Mouse (Mus musculus): ENCODE data around the gene Barx1. TPM values are rescaled to one million over a fixed set of nuclear protein-coding genes. Genes with fewer than 3 reads are reported as not detected.

The Barx1 gene
- total RNA-seq, 2 experiments from 2014 or later, result not detected

DNA sequence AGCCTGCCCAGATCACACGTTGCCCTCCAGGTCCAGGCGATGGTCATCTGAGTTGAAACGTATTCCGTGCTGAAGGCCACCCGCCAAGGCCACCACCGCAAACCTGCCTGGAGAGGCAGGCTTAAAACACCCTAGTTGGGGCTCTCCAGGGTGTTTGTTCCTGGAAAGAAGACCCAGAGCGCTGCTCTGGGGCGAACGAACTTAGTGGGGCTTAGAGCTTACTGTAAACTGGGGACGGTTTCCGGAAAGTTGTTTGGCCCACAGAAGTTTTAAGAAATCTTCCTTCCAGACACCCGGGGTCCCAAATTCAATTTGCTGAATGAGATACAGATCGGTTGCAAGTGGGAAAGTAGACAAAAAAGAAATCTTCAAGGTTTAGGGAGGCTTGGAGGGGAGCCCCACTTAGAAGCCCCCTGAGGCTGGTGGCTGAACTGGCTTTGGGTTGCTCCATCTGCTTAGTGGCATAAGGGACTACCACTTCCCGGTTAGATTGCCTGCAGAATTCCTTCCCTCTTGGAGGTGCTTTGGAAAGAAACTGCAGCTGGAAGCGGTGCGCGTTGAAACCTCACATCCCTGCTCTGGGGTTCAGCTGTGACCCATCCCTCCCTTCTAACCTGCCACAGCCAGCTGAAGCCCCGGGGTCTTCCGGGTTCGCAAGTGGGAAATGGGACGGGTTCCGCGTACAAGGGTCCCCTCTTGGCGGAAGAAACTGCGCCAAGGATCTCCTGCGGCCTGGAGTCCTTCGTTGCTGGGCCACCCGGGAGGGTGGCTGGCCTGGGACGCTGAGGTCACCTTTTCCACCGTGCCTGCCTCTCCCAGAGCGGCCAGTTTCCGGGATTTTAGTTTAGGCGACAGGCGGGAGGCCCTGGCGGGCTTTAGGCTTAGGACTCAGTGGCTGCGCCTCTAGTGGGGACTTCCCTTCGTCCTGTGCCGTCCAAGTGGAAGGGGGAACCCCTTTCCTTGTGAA, 3.3 kb upstream of the Barx1 start:
- no peak for ATAC-seq (replicated peaks; ENCODE audit: poor library complexity)

DNA sequence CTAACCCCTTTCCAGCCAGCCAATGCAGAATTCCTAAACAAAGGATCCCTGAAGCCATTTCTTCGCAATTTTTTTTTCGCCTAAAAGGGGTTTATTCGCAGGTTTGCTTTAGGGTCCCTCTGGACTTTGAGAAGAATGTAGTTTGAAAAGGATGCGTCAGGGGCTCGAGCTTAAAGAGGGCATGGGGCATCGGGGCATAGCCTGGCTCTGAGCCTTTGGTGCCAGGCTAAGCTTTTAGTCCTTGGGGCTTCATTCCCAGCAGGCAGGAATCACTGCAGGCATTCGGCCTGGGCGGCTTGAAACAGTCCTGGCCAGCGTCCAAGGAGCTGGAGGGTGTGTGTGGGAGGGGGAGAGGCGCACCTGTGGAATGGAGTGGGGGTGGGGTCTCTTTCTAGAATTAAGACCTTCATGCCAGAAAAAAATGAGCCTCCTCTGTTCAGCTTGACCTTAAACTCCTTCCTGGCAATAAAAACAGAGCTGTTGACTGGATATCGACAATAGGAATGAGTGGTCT, 2.5 kb upstream of the Barx1 start:
- ATAC-seq (replicated peaks; ENCODE audit: poor library complexity), result no peak

DNA sequence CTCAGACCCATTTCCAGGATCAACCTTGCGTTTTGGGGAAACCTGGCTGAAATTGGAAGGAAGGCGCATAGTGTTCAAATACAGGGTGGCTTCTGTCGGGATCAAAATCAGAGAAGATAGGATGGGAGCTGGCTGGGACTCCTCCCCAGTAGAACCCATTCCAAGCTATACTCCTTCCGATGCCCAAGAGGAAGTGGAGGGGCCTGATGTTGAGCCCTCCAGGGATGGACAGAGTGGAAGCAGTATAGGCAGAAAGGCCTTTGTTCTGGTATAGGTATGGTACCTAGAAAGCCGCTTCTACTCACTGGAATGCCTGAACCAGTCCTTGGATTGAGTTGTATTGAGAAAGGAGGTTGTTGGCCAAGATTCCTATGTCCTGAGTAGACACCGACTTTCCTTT, 2.1 kb upstream of the Barx1 start:
- no peak for ATAC-seq (replicated peaks; ENCODE audit: poor library complexity)

DNA sequence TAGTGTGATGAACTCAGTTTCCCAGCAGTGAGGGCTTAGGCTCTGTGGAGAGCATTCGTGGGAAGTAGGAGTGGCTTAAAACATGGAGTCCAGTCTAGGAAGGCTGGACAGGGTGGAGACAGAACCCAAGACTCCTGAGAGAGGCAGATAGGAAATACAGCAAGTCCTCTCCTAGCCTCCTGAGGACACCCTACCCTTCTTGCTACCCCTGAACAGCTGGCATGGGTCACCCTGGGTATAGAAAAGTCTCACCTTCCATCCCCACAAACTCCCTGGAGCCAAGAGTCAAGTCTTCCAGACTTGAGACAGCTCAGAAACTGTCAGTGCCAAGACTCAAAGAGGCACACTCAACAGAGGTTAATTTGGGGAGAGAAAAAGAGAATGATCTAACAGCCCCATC, 1.2 kb upstream of the Barx1 start:
- no peak for ATAC-seq (replicated peaks; ENCODE audit: poor library complexity)

DNA sequence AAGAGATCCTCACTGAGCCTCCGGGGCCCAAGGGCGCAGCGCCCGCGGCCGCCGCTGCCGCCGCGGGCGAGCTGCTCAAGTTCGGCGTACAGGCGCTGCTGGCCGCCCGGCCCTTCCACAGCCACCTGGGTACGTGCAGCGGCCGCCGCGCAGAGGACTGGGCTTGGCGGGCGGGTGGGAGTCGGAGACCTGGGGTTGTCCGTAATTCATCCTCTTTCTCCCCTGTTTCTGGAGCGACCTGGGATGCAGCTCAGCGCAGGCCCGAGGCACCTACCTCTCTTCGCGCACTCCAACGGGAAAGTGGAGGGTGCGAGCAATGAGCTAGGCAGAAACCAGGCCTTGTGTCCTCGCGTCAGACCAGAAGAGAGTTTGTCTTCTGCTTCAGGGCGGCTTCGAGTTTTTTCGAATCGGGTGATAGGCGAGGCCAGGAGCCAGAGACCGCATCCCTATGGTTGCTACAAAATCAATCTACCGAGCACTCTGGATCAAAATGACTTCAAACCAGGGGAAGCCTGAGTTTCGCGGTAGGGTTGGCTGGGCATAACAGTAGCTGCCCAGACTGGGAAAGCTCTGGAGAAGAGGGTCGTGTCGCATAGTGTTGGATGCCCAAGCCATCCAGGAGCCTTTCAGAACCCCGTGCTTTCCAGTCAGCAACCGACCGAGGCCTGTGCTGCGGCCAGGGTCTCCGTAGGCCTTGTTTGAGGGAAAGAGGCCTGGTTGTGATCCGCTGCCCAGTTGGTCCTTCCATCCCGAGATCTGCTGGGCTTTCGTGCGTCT, 601 bp downstream of the Barx1 start:
- no peak for ATAC-seq (replicated peaks; ENCODE audit: poor library complexity)

DNA sequence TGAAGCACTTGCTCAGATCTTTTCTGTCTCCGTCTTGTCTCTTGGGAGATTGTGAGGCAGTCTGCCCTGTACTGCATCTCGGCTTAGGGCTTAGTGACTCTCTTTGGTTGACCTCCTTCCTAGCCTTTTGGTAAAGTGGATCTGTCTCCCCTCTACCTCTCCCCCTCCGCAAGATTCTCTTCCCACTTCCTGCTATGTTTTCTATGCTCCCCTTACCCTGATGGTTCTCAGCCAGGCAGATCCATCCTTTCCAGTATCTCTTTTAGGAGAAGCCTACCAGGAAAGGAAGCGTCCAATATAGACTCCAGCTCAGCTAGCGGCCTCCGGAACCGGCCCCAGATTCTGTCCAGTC, 1.2 kb downstream of the Barx1 start:
- no peak for ATAC-seq (replicated peaks; ENCODE audit: poor library complexity)

DNA sequence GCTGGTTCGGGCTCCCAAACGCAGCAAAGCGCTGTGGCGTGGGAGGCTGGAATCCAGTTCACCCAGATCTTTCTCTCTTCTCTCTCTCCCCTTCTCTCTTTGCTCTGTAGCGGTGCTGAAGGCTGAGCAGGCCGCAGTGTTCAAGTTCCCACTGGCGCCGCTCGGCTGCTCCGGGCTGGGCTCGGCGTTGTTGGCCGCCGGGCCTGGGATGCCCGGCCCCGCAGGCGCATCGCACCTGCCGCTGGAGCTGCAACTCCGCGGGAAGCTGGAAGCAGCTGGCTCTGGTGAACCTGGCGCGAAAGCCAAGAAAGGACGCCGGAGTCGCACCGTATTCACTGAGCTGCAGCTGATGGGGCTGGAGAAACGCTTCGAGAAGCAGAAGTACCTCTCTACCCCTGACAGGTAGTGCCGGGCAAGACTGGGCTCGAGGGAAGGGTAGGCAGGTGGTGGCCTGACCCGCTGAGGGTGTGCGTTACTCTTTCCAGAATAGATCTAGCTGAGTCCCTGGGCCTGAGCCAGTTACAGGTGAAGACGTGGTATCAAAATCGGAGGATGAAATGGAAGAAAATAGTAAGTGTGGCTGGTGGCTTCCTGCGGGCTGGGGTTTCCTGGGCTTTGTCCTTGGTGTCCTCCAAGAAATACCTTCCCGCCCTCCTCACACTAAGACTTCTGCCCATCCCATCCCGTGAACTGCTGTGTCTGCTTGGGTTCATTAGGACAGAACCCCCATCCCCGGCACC, 2.3 kb downstream of the Barx1 start:
- no peak for ATAC-seq (replicated peaks; ENCODE audit: poor library complexity)

DNA sequence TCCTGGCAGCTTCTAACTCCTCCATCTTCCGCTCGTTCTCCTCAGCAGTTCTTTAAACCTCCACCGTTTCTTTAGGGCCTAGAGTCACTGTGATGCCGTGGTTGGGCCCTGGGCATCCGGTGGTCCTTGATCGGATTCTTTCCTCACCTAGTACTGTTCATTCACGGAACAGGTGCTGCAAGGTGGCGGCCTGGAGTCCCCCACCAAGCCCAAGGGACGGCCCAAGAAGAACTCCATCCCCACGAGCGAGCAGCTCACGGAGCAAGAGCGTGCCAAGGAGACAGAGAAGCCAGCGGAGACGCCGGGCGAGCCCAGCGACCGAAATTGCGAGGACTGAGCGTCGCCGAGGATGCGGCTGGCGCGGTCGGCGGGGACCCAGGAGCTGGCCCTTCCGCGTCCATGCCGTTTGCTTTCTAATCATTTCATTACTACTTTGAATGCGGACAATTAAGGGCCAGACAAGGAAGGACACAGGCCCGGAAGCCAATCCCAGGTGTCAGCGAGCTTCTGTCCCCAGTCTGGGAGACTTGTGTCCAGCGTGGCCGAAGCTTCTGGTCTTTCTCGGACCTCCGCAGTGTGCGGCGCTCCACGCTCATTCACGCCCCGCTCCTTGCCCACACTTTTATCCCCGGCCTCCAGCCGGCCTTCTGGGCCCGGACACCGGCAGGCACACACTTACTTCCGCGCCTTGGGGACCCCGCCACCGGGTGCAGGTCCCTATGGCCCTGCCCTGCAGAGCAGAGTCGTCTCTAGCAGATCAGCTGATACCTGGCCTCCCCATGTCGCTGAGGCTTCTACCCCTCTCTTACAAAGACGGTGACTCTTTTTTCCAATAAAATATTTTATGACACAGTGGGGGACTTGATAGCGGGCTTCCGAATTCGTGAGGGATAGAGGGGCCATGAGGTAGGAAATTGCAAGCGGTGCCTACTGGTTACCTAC, 3.1 kb downstream of the Barx1 start:
- ATAC-seq (replicated peaks; ENCODE audit: poor library complexity), result no peak

DNA sequence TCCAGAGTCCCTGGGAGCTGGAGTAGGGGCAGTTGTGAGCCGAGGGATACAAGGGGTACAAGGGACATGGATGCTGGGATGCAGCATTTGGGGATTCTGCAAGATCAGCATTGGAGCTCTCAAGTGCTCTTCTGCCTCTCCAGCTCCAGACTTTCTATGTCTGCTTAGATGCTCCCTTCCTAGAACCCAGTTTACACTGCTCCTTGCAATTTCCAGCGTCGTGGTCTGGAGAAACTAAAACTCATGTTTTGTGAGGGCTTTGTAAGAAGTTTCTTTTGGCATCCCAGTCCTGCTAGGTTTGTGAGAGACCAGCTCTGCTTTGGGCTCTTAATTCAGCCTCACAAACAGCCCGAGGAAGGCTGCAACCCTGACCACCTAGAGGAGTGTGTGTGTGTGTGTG, 4.7 kb downstream of the Barx1 start:
- no peak for ATAC-seq (replicated peaks; ENCODE audit: poor library complexity)

DNA sequence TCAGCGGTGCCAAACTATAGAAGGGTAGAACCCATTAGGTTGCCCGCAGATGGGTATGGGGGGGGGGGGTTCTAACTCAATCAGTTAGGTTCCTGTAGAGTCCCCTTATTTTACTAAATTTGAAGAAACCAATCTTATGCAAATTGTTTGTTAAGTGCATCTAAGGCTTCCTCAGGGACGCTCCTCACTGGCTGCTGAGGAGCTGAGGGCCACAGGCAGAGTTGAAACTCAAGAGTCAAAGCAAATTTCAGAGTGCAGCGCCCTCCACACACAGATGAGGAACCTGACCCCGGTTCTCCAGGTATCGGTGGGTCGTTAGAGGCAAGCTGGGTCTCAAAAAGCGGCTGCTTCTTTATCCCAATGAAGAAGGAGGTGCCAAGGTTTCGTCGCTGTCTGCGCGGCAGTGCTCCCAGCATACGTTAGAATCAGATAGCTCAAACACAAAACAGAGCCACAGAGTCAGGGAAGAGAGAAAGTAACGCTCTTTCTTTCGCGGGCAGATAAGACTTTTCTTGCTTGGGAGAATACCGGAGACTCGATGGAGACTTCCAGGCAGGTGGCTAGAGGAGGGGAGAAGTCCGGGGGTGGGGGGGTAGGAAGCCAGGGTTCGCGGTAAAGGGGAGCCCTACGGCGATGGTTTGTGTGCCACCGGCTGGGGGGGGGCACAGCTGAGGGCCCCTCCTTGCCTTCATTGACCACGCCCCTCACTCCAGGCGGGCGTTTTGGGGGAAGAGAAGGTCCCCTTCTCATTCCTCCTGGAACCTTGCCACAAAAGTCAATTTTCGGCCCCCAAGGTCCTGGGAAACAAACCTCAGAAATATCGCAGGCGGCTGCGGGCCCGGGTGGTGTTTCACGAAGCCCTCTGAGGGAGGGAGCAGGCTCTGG, 5.5 kb downstream of the Barx1 start:
- peak; percentile 27; the same call in 1 of the 2 replicates for ATAC-seq (replicated peaks; ENCODE audit: poor library complexity)

DNA sequence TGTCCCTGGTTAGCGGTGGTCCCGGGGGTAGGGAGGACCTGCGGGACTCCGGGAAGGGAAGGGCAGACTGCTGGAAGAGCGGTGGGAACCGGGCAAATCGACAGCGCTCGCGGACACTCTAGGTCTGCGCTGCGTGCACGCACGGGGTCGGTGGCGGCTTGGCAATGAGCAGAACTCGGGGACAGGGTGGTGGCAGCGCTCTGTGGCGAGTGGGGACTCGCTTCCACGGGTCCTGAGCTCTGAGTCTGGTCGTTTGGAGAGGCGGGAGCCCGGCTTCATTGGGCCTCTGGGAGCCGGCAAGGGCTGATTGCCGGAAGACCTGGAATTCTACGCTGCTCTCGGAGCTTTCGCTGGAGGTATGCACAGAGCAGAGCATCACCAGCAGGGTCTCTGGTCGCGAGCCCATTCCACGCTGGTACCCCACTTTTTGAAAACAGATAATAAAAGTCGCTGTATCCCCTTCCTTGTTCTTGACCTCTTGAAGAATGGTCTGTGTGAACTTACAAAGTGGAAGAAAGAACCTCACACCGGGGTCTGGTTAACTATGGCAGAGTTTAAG, 6.3 kb downstream of the Barx1 start:
- ATAC-seq (replicated peaks; ENCODE audit: poor library complexity), result 0 out of 2 replicates have a peak, but pooled peaks have one; percentile 19

DNA sequence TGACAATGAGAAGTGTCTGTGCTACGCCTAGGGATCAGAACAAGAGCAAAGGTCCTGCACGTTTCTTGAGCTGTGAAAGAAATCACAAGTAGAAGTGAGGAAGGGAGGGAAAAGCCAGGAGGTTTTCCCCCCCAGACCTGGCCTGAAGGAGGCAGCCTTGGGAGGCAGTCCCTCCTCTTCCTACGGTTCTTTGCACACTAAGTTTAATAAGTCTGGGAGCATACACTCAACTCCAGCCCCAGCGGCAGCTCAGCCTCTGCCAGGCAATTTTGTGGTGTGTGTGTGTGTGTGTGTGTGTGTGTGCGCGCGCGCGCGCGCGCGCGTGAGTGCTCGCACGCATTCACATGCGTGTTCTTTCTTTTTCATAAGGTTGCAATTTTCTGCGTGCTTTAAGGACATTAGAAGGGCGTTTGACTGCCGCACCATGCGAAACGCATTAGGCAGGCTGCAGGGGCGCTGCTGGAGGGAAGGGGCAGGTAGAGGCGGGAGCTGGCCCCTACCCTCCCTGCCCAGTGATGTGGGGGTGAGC, 9.6 kb downstream of the Barx1 start:
- ATAC-seq (replicated peaks; ENCODE audit: poor library complexity), result no peak

DNA sequence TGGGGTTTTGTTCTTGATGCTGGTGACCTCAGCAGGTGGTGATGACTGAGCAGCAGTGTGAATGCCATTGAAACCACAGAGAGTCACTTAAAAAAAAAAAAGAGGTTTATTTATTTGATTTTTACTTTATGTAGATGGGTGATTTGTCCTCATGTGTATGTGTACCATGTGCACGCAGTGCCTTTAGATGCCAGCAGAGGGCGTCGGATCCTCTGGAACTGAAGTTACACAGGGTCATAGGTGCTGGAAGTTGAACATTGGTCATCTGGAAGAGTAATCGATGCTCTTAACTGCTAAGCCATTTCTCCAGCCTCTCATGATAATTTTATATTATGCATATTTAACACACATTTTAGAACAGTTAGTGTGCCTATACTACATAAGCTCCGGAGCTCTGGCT, 11.8 kb downstream of the Barx1 start:
- no peak for ATAC-seq (replicated peaks; ENCODE audit: poor library complexity)

DNA sequence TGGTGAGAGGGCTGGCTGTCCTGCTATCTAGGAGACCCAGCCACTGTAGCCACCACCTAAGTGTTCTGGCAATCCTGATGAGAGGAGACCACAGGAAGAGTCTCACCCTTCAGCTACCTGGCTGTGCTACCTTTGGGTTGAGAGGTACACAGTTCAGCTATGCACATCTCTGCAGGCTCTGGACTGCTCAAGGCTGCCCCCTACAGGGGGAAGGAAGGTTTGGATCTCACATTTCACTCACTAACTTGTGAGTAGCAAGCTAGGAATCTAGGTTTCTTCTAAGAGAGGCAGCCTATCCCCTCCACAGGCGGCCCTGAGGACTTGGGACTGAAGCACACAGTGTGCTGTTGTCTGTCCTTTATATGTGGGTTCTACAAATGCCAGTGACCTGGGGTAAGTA, 16.6 kb downstream of the Barx1 start:
- peak; percentile 48; the same call in 1 of the 2 replicates for ATAC-seq (replicated peaks; ENCODE audit: poor library complexity)

DNA sequence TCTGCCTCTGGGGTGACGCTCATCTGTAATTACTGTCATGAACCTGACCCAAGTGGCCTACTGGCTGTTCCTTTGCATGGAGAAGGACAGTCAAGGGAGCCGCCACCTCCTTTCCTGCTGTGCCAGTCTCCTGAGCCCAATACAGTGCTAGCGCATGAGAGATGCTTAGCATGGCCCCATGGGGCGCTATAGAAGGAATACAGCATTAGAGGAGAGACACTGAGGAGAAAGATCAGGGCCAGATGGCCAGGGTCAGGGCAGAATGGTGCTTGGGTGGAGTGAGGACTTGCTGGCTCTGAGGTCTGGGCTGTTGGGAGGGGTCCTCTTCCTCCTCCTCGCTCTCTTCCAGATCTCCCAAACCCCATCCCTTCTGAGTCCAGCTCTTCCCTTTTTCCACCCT, 23.9 kb downstream of the Barx1 start:
- no peak for ATAC-seq (replicated peaks; ENCODE audit: poor library complexity)

DNA sequence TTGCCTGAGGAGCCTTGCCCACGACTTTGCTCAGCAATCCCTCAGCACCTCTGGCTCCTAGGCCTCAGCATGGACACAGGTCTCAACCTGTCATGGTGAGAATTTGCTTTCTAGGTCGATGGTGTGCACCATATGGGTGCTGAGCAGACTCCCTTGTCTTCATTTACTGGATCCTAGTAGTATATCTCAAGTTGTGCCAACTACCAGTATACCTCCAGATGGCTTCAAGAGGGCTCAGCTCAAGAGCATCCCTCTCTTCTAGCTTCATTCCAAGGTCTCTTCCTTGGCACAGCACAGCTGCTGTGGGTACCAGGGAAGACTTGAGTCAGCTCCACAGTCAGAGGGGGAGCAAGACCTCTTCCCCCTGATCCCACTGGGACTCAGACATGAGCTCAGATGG, 29.2 kb downstream of the Barx1 start:
- no peak for ATAC-seq (replicated peaks; ENCODE audit: poor library complexity)

DNA sequence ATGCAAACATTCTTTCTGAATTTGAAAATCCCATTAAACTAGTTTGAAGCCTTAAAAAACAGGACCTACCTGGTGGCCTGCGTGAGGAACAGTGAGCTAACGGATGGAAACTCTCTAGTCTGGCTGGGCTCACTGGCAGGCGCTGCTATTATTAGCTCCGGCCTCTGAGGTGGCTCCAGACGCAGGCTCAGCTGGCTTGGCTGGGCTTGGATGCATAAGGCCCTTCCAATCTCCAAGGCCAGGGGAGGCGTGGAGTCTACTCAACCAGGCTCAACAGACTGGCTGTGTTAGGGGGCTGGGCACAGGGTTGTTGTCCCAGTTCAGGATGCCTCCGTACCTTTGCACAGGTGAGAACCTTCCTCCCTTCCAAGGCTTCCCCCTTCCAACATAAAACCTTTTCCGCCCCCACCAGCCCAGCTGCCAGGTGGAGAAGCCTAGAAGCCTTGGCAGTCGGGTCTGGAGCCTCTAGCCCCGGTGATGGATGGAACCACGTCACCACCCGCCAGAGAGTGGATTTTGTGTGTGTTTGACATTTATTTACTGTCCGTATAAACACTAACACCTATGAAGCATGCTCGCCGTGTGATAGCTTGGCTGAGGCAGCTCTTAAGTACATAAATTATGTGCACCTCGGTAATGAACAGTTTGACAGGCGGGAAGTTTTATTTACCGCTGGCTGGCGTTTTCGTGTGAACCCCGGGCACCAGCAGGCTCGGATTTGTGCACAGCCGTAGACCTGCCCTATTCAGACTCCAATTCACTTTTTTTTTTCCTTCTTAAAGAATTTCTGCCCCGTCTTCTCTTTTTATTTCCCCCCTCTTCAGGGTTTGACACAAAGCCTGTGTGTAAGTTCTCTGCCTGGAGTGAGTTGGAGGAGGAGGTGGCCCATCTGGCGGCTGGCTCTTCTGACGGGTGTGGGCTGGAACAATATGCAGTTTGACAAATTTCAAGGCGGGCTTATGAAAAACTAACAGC, 31.6 kb downstream of the Barx1 start:
- no peak for ATAC-seq (replicated peaks; ENCODE audit: poor library complexity)
